28 mouse cellular contexts compared by ENCODE assay signal in the genomic region with DNA sequence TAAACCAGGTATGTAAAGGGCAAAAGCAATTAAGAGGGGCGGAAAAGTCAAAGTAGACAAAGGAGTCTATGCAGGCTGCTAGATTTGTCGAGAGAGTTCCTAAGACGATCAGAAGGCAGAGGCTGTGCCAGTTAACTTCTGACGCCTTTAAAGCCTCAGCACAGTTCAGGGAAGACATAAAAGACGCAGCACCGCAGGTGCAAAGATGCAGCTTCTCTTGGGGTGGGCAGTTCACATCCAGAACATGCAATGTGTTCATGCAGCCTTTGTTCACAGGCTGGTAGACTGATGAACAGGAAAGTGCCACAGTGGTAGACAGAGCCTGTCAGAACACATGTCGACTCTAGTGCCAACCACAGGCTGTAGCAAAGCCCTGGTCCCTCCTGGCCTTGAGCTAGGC. TPM values are rescaled to one million over a fixed set of nuclear protein-coding genes. Genes with fewer than 3 reads are reported as not detected.
DNase-seq lines count a peak whose midpoint lies in the region; ATAC-seq and TF ChIP-seq lines count a peak whose summit lies in the region.
"Had no signal": no experiment of that assay in that cellular context is flagged by ENCODE, and none has a peak within 500 bp of the region (broad histone marks: within the 10 kb centered on the region; RNA-seq: fewer than 3 reads in every experiment).

No protein-coding gene starts in this region.

- H3K9ac ChIP-seq in liver, embryonic 11.5 days (ENCODE audit: low read depth, low read length) = no peak overlapping the region
- no peak overlapping the region for H3K9ac ChIP-seq in liver, postnatal 0 days (replicated peaks)
- H3K9ac ChIP-seq: embryonic facial prominence, embryonic 12.5 days; embryonic facial prominence, embryonic 15.5 days; forebrain, embryonic 12.5 days; forebrain, embryonic 15.5 days; hindbrain, embryonic 12.5 days; hindbrain, embryonic 15.5 days had no signal

- no peaks in the 10 kb centered on the region for H3K36me3 ChIP-seq in liver, embryonic 11.5 days (ENCODE audit: control insufficient read depth, insufficient read depth, low read length)
- H3K36me3 ChIP-seq in liver, postnatal 0 days (replicated peaks; ENCODE audit: insufficient read depth, low read length) = no peaks in the 10 kb centered on the region
- H3K36me3 ChIP-seq: embryonic facial prominence, embryonic 12.5 days; embryonic facial prominence, embryonic 15.5 days; forebrain, embryonic 12.5 days; forebrain, embryonic 15.5 days; hindbrain, embryonic 12.5 days; hindbrain, embryonic 15.5 days had no signal

- WGBS in liver, embryonic 11.5 days = 91% methylated on average over 7 of the region's 7 CpGs
- 91% methylated on average over 7 of the region's 7 CpGs for WGBS in liver, postnatal 0 days (ENCODE audit: insufficient replicate concordance)

- no peak overlapping the region for H3K4me2 ChIP-seq in liver, embryonic 11.5 days
- H3K4me2 ChIP-seq in liver, postnatal 0 days (ENCODE audit: low read depth, low read length) = no peak overlapping the region
- H3K4me2 ChIP-seq: embryonic facial prominence, embryonic 12.5 days; embryonic facial prominence, embryonic 15.5 days; forebrain, embryonic 12.5 days; forebrain, embryonic 15.5 days; heart, embryonic 11.5 days; hindbrain, embryonic 12.5 days; hindbrain, embryonic 15.5 days had no signal

- intact Hi-C loops in gastrocnemius, postnatal 14 days (cut with DNase I; ENCODE audit: low total_unique reads) = no loop called here

- H3K9me3 ChIP-seq in liver, embryonic 11.5 days (ENCODE audit: control insufficient read depth, low read length) = no peaks in the 10 kb centered on the region
- no peaks in the 10 kb centered on the region for H3K9me3 ChIP-seq in liver, postnatal 0 days (ENCODE audit: low read length)
- H3K9me3 ChIP-seq: embryonic facial prominence, embryonic 12.5 days; embryonic facial prominence, embryonic 15.5 days; forebrain, embryonic 12.5 days; forebrain, embryonic 15.5 days; G1E; hindbrain, embryonic 12.5 days; hindbrain, embryonic 15.5 days had no signal

- no peak for TF ChIP-seq EP300 in liver, postnatal 0 days (IDR thresholded peaks at IDR 0.05; ENCODE audit: low read depth)

- H3K4me1 ChIP-seq in liver, embryonic 11.5 days (replicated peaks; ENCODE audit: control insufficient read depth, insufficient read depth, low read length) = peaks cover 4% of the 10 kb centered on the region
- H3K4me1 ChIP-seq in liver, postnatal 0 days (ENCODE audit: insufficient read depth) = peaks cover 16% of the 10 kb centered on the region
- H3K4me1 ChIP-seq: embryonic facial prominence, embryonic 12.5 days; forebrain, embryonic 12.5 days; forebrain, embryonic 15.5 days; hindbrain, embryonic 12.5 days; hindbrain, embryonic 15.5 days had no signal

- ATAC-seq in liver, embryonic 11.5 days (replicated peaks; ENCODE audit: low FRiP score) = no peak
- no peak for ATAC-seq in liver, postnatal 0 days
- ATAC-seq in erythroblast, adult 5-6 weeks (replicated peaks; ENCODE audit: low FRiP score, poor library complexity, severe bottlenecking) = no peak
- ATAC-seq: forebrain, embryonic 15.5 days; Patski had no signal

- no peak overlapping the region for H3K4me3 ChIP-seq in liver, embryonic 11.5 days (ENCODE audit: low read depth, low read length)
- H3K4me3 ChIP-seq in liver, postnatal 0 days (ENCODE audit: low read depth, low read length) = no peak overlapping the region
- H3K4me3 ChIP-seq: embryonic facial prominence, embryonic 12.5 days; embryonic facial prominence, embryonic 15.5 days; erythroblast, embryonic 14.5 days; forebrain, embryonic 12.5 days; forebrain, embryonic 15.5 days; hindbrain, embryonic 12.5 days; hindbrain, embryonic 15.5 days had no signal

- TF ChIP-seq CTCF in liver, postnatal 0 days (IDR thresholded peaks at IDR 0.05; ENCODE audit: low read depth) = no peak

- peak; percentile 9 for DNase-seq in liver, embryonic 11.5 days (ENCODE audit: low spot score)
- no peak for DNase-seq in liver, postnatal 0 days
- DNase-seq in thymus, postnatal 0 days (ENCODE audit: low spot score) = peak; percentile 71
- DNase-seq in thymus, postnatal 25 days = peak; percentile 16
- no peak for DNase-seq in gastrocnemius, postnatal 25 days
- DNase-seq in gastrocnemius, postnatal 14 days = no peak
- DNase-seq: adrenal gland, adult 2 months; adrenal gland, postnatal 14 days; B cell, adult 2 months; cerebellum, adult 11 months; cerebellum, adult 2 months; cerebellum, adult 9-11 months; cerebellum, postnatal 25 days; heart, adult 11 months; heart, postnatal 10 days; heart, postnatal 36 days had no signal

- H3K27ac ChIP-seq in liver, embryonic 11.5 days (ENCODE audit: low read depth, low read length) = no peak overlapping the region
- no peak overlapping the region for H3K27ac ChIP-seq in liver, postnatal 0 days (ENCODE audit: low read depth)
- H3K27ac ChIP-seq: embryonic facial prominence, embryonic 12.5 days; embryonic facial prominence, embryonic 15.5 days; forebrain, embryonic 12.5 days; forebrain, embryonic 15.5 days; hindbrain, embryonic 12.5 days; hindbrain, embryonic 15.5 days had no signal

- H3K27me3 ChIP-seq in liver, embryonic 11.5 days (replicated peaks; ENCODE audit: control insufficient read depth, insufficient read depth, low read length) = no peaks in the 10 kb centered on the region
- H3K27me3 ChIP-seq in liver, postnatal 0 days (ENCODE audit: insufficient read depth, low read length) = no peaks in the 10 kb centered on the region
- H3K27me3 ChIP-seq: CH12.LX; embryonic facial prominence, embryonic 12.5 days; embryonic facial prominence, embryonic 15.5 days; forebrain, embryonic 12.5 days; forebrain, embryonic 15.5 days; hindbrain, embryonic 12.5 days; hindbrain, embryonic 15.5 days; Patski had no signal

RNA-seq across cellular contexts. Expression of a gene that starts 51.6 kb away (rescaled TPM):
- 23.6 and 28.6 TPM in 2 replicates for polyA plus RNA-seq in liver, embryonic 11.5 days (2014; fragmentation: Nextera tagmentation; extraction: Ambion mirVana)
- 6.4 TPM in 2 replicates for polyA plus RNA-seq in liver, postnatal 0 days (2015; fragmentation: Nextera tagmentation; extraction: Ambion mirVana)
- 14.0 and 15.4 TPM in 2 replicates for polyA plus RNA-seq in thymus, postnatal 0 days (2015; fragmentation: Nextera tagmentation; extraction: Ambion mirVana)
- total RNA-seq in gastrocnemius, postnatal 25 days (2021) = 1 to 10 TPM; 1.7 to 1.9 TPM
- 0.21 and 2.5 TPM in 2 replicates for total RNA-seq in erythroblast, adult 5-6 weeks (2015; ENCODE audit: low replicate concordance)
- 2.6 and 4.6 TPM in 2 replicates for total RNA-seq in erythroblast, adult 5-6 weeks (2017; ENCODE audit: low replicate concordance)
- total RNA-seq in gastrocnemius, postnatal 14 days (2021) = 1 to 10 TPM; 1.4 to 2.1 TPM

Comparison
In these comparisons a context has a peak if more than half of its experiments do, and no peak if none do; other contexts are left out.
1. DNase-seq: peak in liver, embryonic 11.5 days (single experiment), thymus, postnatal 0 days (single experiment) and thymus, postnatal 25 days (single experiment); none in liver, postnatal 0 days (single experiment), gastrocnemius, postnatal 25 days (single experiment) and gastrocnemius, postnatal 14 days (single experiment).